Mouse (Mus musculus): Measurements from ENCODE around the gene Gm12184. TPM values are rescaled to one million over a fixed set of nuclear protein-coding genes. Genes with fewer than 3 reads are reported as not detected.

Gm12184 gene
- polyA plus RNA-seq, 1 experiment from 2014 or later, result 4.4 TPM

DNA sequence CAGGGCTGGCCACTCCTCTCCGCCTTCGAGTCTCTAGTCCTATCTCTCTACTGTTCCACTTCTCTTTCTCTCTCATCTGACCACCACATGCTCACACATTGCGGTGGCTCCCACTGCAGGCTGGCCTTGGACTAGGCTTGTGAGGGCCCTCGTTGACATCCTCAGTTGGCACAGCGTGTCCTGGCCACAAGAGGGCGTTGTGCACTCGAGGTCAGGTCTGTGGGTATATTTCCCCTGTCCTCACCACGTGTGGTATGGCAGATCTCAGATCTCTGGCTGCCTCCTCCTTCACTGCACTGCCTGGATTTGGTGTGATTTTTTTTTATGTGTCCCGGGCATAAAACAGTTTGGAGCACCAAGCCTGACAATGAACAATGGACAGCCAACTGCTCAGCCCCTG, 49.8 kb downstream of the Gm12184 start:
- H3K36me3 ChIP-seq (ENCODE audit: insufficient read depth, low read length), result no peaks in the 10 kb centered on the region
- H3K9ac ChIP-seq (replicated peaks; ENCODE audit: low read depth), result no peak overlapping the region
- no peak for DNase-seq (ENCODE audit: low spot score)
- H3K4me3 ChIP-seq (ENCODE audit: low read depth, low read length), result no peak overlapping the region
- no peak overlapping the region for H3K4me2 ChIP-seq (replicated peaks; ENCODE audit: low read depth, low read length)
- ATAC-seq, result no peak
- H3K27me3 ChIP-seq (replicated peaks; ENCODE audit: insufficient read depth, low read length), result no peaks in the 10 kb centered on the region
- H3K4me1 ChIP-seq (ENCODE audit: insufficient read depth, low read depth, low read length), result no peaks in the 10 kb centered on the region; the same call in 1 of the 2 replicates
- 47% methylated on average over 9 of the region's 9 CpGs for WGBS
- no peak overlapping the region for H3K27ac ChIP-seq (ENCODE audit: low read length)
- TF ChIP-seq EP300 (IDR thresholded peaks at IDR 0.05), result no peak
- TF ChIP-seq CTCF (IDR thresholded peaks at IDR 0.05), result peak; percentile 57
- H3K9me3 ChIP-seq (ENCODE audit: low read length), result no peaks in the 10 kb centered on the region

DNA sequence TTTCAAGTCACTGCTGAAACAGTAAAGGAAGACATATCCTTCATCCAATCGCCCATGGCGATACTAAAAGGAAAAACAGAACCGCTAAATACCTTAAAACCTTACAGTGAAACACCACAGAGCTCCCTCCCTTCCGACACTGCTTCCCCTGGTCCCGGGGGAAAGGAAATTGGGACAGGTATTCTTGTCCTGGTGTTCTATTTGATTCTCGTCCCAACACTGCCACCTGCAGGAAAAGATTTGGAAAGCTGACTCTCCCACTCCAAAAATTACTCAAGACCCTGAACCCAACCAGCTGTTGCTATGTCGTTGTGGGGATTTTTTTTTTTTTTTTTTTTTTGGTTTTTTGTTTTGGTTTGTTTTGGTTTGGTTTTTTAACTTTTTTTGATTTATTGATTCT, 51.0 kb downstream of the Gm12184 start:
- Histone ChIP-seq H3K4me2 (replicated peaks; ENCODE audit: low read depth, low read length) (no peak overlapping the region), H3K9me3 (ENCODE audit: low read length) (no peaks in the 10 kb centered on the region), H3K27ac (ENCODE audit: low read length) (no peak overlapping the region), H3K27me3 (replicated peaks; ENCODE audit: insufficient read depth, low read length) (no peaks in the 10 kb centered on the region), H3K36me3 (ENCODE audit: insufficient read depth, low read length) (no peaks in the 10 kb centered on the region), H3K9ac (replicated peaks; ENCODE audit: low read depth) (no peak overlapping the region), H3K4me3 (ENCODE audit: low read depth, low read length) (no peak overlapping the region), H3K4me1 (ENCODE audit: insufficient read depth, low read depth, low read length) (no peaks in the 10 kb centered on the region; the same call in 1 of the 2 replicates)
- TF ChIP-seq EP300 (IDR thresholded peaks at IDR 0.05), result no peak
- peak; percentile 72 for TF ChIP-seq CTCF (IDR thresholded peaks at IDR 0.05)
- peak; percentile 86 for DNase-seq (ENCODE audit: low spot score)
- WGBS, result 1% methylated on average over 7 of the region's 7 CpGs
- ATAC-seq, result peak; percentile 70

Other genes with a start within 250 kb of the Gm12184 start
- gene Rack1, start 26.3 kb downstream of the Gm12184 start, polyA plus RNA-seq (2015; fragmentation: Nextera tagmentation; extraction: Ambion mirVana), result 404 and 434 TPM in 2 replicates
- gene Trim41, start 9.3 kb downstream of the Gm12184 start, polyA plus RNA-seq (2015; fragmentation: Nextera tagmentation; extraction: Ambion mirVana), result 4.3 and 5.1 TPM in 2 replicates
- gene Trim7, start 515 bp downstream of the Gm12184 start, polyA plus RNA-seq (2015; fragmentation: Nextera tagmentation; extraction: Ambion mirVana), result 1.2 and 1.6 TPM in 2 replicates
- gene Irgm1, start 45.0 kb upstream of the Gm12184 start, polyA plus RNA-seq (2015; fragmentation: Nextera tagmentation; extraction: Ambion mirVana), result 20.2 and 26.4 TPM in 2 replicates
- 0.37 and 0.57 TPM in 2 replicates for gene Gm5431, start 75.6 kb upstream of the Gm12184 start, polyA plus RNA-seq (2015; fragmentation: Nextera tagmentation; extraction: Ambion mirVana)
- 5.0 and 7.2 TPM in 2 replicates for gene Psme2b, start 119.5 kb upstream of the Gm12184 start, polyA plus RNA-seq (2015; fragmentation: Nextera tagmentation; extraction: Ambion mirVana)
- 0.08 and 0.15 TPM in 2 replicates for gene Olfr56, start 152.2 kb upstream of the Gm12184 start, polyA plus RNA-seq (2015; fragmentation: Nextera tagmentation; extraction: Ambion mirVana)
- gene 9930111J21Rik1, start 152.7 kb upstream of the Gm12184 start, polyA plus RNA-seq (2015; fragmentation: Nextera tagmentation; extraction: Ambion mirVana), result 1.6 and 3.1 TPM in 2 replicates
- gene Gm12185, start 165.6 kb upstream of the Gm12184 start, polyA plus RNA-seq (2015; fragmentation: Nextera tagmentation; extraction: Ambion mirVana), result 0.17 and 0.20 TPM in 2 replicates
- 3.2 and 9.1 TPM in 2 replicates for gene Tgtp1, start 167.5 kb upstream of the Gm12184 start, polyA plus RNA-seq (2015; fragmentation: Nextera tagmentation; extraction: Ambion mirVana)
- 1.8 and 3.0 TPM in 2 replicates for gene 9930111J21Rik2, start 224.6 kb upstream of the Gm12184 start, polyA plus RNA-seq (2015; fragmentation: Nextera tagmentation; extraction: Ambion mirVana)
- gene Tgtp2, start 237.6 kb upstream of the Gm12184 start, polyA plus RNA-seq (2015; fragmentation: Nextera tagmentation; extraction: Ambion mirVana), result 4.7 and 4.9 TPM in 2 replicates
- 11.7 and 13.1 TPM in 2 replicates for gene Ifi47, start 249.9 kb upstream of the Gm12184 start, polyA plus RNA-seq (2015; fragmentation: Nextera tagmentation; extraction: Ambion mirVana)